Mouse (Mus musculus): Measurements from ENCODE around the gene D10Jhu81e.
A peak's percentile ranks its signal among the peaks of the same experiment; 100 is the strongest.

D10Jhu81e gene

DNA sequence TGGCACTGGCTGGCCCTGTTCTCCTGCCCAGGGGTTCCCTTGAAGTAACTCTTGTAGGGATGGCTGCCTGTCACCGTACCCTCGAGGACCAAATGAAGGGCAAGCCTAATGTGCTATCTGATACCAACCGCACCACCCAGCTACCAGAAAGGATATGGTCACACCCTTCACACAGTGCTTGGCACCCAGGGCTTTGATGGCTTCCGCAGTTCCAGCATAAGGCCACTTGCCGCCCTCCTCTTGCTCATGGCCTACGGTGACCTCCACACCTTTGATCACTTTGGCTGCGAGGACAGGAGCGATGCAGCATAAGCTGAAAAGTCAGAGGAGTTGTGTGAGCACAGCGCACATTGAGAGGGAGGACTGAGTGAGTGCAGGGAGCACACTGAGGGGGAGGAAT lies 6.3 kb downstream of the D10Jhu81e start:
- no peak for DNase-seq (ENCODE audit: low spot score in 2 of 2)

DNA sequence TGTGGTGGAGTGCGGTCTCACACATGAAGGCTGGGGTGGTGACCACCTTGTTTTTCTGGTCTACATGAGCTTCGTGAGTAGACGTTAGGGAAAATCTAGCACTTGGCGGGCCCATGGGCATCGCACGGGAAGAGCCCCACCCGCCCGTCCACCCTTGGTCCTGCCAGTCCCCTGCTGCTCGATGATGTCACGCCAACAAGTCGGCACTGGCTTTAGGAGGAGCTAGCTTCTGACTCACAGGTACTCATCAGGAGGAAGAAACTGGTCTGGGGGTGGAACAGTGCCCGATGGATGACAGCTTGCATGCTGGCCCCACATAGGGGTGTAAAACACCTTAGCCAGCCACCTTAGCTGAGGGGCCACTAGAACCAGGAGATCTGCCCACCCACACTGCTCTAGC lies 6.9 kb downstream of the D10Jhu81e start:
- DNase-seq (ENCODE audit: low spot score in 2 of 2) = no peak

DNA sequence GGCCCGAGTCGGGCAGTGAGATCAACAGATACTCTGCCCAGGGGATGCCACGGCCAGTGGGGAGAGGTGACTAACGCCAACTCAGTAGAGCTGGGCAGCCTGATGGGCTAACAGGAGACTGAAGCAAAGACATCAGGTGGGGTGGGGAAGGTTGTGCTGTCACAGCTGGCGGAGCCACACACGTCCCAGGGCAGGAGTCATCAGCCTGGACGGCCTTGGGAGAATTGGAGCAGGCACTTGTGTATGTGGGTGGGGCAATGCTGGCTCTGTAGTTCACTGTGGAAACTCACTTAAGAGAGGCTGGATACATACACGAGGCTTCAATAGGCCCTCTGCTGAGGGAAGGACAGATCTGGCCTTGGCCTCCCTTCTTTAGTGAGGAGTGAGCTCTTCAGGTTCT lies 8.5 kb downstream of the D10Jhu81e start:
- DNase-seq (ENCODE audit: low spot score in 2 of 2) = no peak

DNA sequence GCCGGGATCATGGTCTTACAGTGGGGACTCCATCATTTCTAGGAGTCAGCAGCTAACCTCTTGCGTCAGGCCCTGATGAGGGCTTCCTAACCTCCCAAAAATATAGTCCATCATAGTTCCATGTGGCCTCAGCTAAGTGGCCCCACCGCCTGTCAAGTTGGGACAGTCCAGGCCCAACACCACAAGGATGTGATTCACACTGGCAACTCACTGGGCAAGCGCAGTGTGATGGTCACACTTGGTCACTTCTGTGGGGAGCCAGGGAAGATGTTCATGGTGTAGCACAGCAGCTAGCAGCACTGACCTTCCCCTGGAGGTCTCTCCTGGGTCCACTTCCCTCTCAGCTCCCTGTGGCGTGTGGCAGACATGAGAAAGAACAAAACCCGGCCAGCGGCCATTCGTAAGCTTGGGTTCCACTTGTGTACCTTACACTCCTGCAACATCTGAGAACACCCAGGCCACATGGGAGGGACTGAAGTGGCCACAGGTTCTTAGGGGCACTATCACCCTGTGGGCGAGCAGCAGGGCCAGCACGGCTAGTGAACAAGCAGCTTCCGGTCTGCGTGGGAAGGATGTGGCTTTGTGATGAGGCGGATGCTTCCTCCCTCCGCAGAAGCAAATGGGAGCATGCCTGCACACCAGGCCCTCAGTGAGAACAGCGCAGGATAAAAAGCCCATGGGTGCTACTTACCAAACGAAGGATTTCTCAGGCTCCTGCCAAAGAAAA lies 9.1 kb downstream of the D10Jhu81e start:
- no peak for DNase-seq (ENCODE audit: low spot score in 2 of 2)

DNA sequence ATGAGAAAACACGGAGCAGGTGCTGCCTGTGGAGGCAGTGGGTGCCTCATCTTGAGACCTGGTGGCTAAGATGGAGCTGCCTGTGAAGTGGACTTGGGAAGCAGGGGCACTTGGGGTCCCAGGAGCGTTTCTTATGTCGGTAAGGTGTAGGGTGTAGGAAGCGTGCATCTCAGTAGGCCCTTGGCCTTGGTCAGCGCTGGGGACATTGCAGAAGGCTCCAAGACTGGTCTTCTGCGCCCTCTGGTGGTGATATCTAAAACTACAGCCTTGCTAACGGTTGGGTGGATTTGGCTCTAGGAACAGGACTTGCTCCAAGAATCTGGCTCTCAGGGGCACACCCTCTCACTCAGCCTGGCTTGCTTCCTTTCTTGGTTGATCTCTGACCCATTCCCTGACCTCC lies 9.7 kb downstream of the D10Jhu81e start:
- peak; percentile 61 to 62 for DNase-seq (ENCODE audit: low spot score in 2 of 2)

DNA sequence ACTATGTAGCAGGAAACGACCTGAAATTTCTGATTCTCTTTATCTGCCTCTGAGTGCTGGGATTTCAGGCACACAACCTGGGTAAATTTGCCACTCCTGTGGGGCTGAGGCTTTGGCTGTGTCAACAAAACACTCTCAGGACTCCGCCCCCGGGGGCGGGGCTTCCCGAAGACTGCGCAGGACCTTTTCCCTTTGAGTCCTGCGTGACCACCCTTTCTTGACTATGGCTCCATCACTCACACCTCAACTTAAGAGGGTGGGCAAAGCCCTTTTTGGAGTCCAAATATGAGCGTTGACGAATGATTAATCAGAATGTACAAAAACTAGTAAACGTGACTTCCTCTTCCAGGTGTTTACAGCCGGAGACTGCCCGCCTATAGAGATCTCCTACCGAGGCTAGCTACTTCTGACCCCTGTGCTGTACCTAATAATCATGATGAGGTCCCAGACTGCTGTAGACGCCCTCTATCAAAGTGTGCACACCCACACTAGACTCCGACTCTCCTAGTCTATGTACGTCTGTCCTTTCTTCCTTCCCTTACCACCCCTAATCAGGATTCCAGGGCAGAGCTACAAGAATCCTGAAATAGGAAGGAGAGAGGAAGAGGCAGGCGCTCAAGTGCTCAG lies 10.2 kb downstream of the D10Jhu81e start:
- peak in 1 of 2 experiments; percentile 48 for DNase-seq (ENCODE audit: low spot score in 2 of 2)

DNA sequence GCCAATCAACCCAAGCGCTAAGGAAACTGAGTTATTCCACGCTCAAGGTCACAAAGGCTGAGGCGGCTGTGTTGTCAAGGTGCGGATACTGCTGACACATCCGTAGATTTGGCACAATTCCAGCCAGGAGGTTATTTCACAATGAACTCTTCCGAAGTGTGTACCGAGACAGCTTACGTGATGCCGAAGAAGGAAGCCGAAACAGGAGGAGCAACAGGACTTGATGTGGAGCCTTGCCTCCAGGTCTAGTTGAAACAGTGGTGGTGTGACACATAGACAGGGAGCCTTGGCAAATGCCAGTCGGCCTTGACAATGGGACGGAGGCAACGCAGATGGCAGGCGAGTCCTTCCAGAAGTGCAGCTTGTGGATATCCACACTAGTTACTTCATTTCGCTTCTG lies 11.5 kb downstream of the D10Jhu81e start:
- DNase-seq (ENCODE audit: low spot score in 2 of 2) = no peak

DNA sequence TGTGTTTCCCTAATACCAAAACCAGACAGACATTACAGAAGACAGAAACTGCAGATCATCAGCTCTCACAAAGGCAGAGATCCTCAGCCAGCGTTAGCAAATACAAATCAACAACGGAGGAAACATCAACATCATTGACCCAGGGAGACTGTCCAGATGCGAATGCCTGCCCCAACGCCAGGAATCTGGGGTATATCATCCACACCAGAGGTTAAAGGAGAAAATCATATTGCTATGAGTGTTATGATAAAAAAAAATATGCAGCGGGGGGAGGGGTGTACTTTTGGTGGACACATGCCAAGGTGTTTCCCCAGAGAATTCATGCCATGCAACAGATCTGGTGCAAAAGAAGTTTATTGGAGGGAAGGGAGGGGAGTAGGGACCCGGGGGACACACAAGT lies 12.7 kb downstream of the D10Jhu81e start:
- DNase-seq (ENCODE audit: low spot score in 2 of 2) = no peak

DNA sequence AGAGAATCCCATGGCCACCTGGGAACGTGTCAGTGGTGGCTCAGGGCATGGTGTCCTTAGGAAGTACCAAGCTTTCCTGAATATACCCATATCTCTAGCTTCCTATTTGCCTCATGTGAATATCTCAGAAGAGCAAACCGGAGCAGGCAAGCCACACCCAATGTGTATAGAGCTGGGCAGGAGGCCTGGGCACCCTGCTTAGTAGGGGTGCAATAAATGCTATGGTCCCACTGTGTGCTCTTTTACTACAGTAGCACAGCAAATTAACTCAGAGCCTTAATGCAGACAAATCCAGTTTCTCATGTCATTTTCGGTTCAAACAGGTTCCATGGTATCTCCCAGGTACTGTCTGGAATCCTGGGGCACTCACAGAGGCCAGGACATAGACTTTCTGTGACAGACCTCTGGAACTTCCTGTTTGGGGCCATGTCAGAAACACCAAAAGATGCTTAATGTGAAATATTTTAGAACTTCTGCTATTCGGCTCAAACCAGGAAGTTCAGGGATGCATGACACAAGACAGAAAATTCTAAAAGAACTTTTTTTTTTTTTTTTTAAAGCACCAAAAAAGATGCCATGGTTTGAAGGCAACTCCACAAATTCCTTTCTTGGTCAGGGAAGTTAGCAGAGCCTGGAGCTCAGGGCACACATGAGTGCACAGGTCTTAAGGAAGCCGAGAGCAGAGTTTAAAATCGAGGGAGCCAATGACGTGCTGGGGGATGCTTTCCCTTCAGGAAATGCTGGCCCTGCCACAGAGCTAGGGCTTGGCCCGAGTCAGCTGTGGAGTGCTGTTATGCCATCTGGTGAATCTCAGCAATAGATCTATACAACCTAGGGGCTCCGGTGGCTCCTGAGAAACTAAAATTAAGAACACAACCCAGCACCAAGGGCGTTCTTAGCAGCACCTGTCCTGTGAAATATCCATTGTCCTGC lies 20.5 kb downstream of the D10Jhu81e start:
- DNase-seq (ENCODE audit: low spot score in 2 of 2) = no peak

DNA sequence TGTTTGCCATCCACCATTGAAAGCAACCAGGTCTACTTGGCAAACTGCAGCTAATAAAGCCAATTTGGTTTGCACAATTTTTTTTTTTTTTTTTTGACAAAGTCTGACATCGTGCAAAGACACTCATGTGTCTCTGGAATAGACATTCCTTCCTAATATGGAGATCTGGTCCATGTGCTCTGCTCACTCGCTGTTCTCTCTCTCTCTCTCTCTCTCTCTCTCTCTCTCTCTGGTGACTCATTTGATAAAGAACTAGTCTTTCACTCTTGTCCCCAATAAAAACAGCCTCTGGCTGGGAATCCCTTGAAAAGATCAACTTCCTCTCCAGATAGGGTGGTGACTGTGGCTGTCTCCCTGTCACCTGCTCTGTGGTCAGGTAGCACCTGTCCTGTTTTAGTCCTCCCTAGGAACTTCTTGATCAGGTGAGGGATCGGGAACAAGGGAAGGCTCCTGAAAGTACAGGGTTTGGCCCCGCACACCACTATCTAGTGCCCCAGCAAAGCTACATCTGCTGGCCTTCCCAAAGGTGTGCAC lies 21.6 kb downstream of the D10Jhu81e start:
- no peak for DNase-seq (ENCODE audit: low spot score in 2 of 2)

DNA sequence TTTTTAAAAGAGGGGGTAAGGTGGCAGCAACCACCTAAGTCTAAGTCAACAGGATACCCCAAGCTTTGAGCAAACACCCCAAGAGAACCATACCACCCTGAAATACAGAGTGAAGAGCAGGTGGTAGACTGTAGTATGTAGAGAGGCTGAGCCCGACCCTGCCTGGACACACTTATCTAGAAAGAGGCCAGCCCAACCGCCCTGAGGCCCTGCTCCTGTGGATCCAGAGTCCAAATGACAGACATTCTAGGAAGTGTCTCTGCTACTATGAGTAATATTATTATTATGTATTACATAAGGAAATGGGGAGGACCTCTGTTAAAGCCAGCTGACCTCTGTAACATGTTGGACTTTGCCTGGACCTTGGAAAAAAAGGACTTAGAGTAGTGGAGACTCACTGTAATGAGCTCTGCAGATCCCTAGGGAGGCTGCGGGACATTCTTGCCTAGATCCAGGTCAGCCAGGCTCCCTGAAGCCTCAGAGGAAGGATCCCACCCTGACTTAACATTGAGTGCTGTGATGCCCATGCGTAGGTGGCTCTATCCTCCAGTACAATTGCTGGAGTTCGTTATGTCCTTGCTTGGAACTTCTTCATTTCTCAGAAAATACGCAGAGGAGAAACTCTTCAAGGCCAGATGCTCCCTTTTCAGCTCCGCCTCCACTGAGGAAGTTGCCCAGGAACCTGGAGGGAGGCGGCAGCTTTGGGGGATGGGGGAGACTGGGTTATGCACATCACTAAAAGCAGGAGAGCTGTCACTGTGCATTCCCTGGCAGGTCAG lies 25.7 kb downstream of the D10Jhu81e start:
- peak; percentile 48 to 74 for DNase-seq (ENCODE audit: low spot score in 2 of 2)

DNA sequence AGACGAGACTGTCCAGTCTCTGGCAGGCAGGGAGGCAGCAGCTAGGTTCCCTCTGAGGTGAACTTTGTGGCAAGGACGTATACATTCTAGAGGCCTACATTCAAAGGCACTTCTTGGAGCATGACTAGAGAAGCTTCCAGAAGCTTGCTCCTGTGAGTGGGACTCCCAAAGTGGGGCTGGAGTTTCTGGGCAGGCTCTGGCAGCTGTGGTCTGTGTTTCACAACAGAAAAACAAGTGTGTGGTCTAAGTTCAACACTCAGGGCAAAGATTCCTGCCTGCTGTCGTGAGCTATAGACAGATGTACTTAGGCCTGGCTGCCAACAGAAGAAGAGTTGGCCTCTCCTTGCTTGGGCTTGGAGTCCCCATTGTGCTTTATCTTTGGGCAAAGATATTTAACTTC lies 28.7 kb downstream of the D10Jhu81e start:
- no peak for DNase-seq (ENCODE audit: low spot score in 2 of 2)

DNA sequence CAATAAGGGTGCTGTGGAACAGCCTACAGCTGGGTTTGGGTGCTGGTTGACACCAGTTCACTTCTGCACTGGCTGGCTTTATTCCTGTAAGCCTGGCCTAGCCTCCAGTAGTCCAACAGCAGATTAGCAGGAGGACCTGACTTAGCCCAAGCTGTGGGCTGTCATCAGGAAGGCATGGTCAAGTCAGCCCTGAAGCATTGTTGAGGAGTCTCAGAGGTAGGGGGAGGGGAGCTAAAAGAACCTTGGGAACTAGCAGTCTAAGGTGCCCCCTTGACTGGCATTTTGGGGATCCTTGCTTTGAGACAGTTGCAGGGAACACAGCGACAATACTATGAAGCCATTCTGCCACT lies 29.4 kb downstream of the D10Jhu81e start:
- no peak for DNase-seq (ENCODE audit: low spot score in 2 of 2)

DNA sequence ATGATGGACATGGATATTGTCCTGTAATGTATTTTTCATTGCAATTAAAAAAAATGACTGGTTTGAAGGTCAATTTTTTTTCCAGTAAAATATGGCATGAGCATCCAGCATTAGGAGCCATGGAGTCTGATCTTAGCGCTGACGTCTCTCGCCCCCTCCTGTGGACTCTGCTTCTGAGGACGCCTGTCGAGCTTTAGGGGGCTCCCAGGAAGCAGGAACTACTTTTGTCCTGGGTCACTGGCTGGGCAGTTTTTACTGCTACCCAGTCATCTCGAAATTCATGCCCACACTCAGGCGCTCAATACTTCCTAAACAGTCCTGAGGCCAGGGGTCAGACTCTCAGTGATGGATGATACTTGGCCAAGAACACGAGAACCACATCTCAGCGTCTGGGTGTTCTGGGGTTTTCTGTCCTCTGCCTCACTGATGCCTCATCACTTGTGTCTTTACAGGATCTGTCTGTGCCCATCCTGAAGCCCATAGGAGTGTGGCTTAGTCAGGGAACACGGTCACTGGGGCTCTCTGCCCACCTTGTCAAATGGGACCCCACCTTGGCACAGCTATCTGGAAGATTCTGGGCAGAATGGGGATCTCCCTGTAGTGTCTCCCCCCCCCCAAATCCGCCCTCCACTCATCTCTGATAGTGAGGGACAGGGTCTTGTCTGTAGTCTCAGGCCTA lies 29.9 kb downstream of the D10Jhu81e start:
- DNase-seq (ENCODE audit: low spot score in 2 of 2) = no peak

DNA sequence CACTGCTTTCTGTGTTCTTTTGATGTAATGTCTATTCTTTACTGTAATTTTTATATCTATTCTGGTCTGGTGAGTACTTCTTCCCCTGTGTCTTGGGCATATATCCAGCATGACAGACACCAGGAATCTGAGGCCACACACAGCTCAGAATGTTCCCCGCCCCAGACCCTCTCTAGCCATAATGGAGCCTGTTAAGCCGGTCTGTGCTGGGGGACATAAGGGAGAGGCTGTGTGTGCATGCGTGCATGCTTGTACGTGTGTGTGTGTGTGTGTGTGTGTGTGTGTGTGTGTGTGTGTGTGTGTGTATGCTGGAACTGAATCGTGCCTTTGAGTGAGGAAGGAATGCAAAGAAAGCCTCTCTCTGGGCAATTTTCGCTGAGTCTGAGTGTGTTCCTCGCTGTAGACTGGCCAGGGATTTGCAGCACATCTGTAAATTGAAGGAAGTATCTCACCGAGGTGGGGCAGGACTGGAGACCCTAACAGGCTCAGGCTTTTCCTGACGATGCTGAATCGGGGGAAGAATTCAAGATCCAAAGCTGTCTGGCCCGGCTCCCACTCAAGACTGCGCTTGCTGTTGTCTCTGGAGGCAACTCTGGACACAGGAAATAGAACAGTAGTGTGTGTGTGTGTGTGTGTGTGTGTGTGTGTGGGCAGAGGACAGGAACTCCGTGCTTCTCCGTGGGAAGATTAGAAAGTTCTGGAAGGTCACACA lies 30.6 kb downstream of the D10Jhu81e start:
- DNase-seq (ENCODE audit: low spot score in 2 of 2) = no peak

DNA sequence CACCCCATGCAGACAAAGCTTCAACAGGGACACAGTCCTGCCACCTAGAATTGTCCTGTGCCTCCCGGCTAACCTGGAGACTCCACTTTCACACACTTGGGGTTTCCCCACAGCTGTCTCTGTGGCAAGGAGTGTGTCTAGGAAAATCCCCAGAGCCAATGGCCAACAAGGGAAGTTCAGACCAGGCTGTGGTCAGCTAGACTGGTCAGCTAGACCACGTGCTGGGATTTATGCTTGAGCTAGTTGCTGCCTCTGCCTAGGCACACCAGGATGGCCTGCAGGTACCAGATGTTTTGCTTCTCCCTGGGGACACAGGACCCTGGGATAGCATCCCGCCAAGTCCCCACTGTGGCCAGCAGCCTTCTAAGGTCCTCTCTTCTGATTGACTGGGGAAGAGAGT lies 32.4 kb downstream of the D10Jhu81e start:
- no peak for DNase-seq (ENCODE audit: low spot score in 2 of 2)

DNA sequence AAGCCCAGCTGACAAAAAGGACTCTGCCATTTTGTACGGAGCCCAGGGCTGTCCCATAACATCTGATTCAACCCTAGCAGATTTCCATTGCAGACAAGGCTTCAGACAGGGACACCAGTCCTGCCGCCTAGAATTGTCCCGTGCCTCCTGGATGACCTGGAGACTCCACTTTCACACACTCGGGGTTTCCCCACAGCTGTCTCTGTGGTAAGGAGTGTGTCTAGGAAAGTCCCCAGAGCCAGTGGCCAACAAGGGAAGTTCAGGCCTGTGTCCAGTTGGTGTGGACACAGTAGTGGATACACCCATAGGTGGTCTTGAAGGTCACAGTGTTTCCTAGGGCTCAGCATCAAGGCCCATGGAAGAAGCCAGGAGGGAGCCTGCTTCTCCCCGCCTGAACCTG lies 33.6 kb downstream of the D10Jhu81e start:
- no peak for DNase-seq (ENCODE audit: low spot score in 2 of 2)

DNA sequence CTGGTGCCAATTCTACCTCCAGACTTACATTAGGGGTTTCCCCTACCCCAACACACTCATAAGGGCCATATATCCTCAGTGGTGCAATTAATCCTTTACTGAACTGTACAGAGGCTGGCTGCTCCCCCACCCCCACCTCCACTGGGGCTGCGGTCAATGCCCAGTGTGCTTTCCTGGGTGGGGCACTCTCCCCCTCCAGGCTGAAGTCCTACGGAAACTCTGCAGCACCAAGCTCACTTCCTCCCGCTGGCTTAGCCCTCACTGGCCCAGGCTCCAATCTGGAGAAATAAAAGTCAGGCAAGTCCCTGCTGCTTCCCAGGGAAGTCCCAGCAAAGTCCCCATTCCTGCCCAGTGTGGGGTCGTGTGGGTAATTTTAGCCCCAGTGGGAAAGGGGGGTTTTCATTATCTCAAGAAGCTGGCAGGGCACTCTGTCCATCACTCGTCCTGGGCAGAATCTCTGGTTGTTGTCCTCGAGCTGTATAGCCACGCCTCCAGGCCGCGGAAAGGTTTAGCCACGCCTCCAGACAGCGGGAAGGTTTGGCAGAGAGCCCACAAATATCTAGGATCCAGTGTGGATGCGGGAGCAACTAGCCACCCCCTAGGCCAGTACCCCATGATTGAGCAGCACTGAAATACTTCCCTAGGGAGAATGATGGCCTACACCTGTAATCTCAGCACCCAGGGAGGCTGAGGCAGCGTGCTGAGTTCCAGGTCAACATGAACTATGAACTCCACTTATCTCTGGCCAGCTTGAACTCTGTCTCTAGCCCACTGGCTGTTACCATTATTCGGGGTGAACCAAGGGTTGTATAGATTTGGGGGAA lies 34.4 kb downstream of the D10Jhu81e start:
- no peak for DNase-seq (ENCODE audit: low spot score in 2 of 2)

DNA sequence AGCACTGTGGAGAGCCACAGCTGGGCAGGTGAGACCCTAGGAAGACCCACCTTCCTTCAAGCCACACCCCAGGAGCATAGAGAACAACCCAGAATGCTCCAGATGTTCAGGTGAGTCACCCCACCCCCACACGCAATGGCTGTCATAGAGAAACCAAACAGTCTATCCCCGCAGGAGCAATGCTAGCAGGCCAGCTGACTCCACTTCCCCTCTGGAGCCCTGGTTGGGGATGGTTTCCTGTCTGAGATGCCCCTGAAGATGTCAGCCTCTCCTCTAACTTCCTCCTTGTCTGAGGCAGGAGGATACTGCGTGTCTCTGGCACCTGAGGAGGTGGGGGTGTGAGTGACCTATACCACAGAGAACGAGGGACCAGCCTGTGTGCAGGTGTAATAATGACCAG lies 35.2 kb downstream of the D10Jhu81e start:
- DNase-seq (ENCODE audit: low spot score in 2 of 2) = no peak

DNA sequence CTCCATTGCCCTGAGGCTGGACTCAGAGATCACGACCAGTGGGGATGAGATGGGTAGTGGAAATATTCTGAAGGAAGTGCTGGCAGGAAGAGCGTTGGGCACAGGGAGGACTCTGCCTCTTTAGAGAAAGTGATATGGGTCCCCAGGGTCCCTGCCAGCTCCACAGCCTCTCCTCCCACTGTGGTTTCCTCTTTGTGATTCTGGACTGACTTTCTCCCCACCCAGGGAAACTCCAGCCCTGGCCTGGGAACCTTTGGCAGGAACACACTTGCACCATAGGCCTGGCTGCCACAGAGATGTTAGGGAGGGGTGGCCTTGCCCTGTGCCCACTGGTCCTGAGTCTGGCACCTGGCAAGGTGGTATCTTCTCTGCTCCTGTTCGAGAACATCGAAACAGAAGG lies 39.6 kb downstream of the D10Jhu81e start:
- DNase-seq (ENCODE audit: low spot score in 2 of 2) = no peak

Measured in right cerebral cortex, postnatal 36 days (tissue).